Mouse (Mus musculus) lung, embryonic 16.5 days (tissue): Measurements from ENCODE around the gene Gpbp1. TPM values are rescaled to one million over a fixed set of nuclear protein-coding genes. Genes with fewer than 3 reads are reported as not detected.

Experiments
- ATAC-seq: fragments of 200-750 bp; cut with Nextera tagmentation; 2 replicates; pipeline ENCODE4 v1.8.0; 2017; ENCODE audit warnings: low read depth, mild to moderate bottlenecking, moderate library complexity
- H3K27ac ChIP-seq: fragments of 300-500 bp; sonication (generic); 2 replicates; pipeline ENCODE4 v1.5.1; 2014; ENCODE audit warnings: mild to moderate bottlenecking, control low read depth, low read length
- H3K27me3 ChIP-seq: fragments of 300-500 bp; sonication (generic); 2 replicates; pipeline ENCODE4 v1.6.1; 2014; ENCODE audit warnings: low read depth, low read length, mixed read lengths; ENCODE audit not compliant: control insufficient read depth, insufficient read depth
- H3K36me3 ChIP-seq: fragments of 300-500 bp; sonication (generic); 2 replicates; pipeline ENCODE4 v1.6.1; 2014; ENCODE audit warnings: low read length; ENCODE audit not compliant: control insufficient read depth, insufficient read depth
- H3K4me1 ChIP-seq: fragments of 300-500 bp; sonication (generic); replicated peaks from 2 replicates; pipeline ENCODE4 v1.6.1; 2014; ENCODE audit warnings: low read length, mixed read lengths; ENCODE audit not compliant: control insufficient read depth, insufficient read depth
- H3K4me2 ChIP-seq: fragments of 300-500 bp; sonication (generic); 2 replicates; pipeline ENCODE4 v1.6.1; 2014; ENCODE audit warnings: low read depth, low read length, control low read depth
- H3K4me3 ChIP-seq: fragments of 300-500 bp; sonication (generic); 2 replicates; pipeline ENCODE4 v1.5.1; 2014; ENCODE audit warnings: mild to moderate bottlenecking, low read length, control low read depth
- H3K9ac ChIP-seq: fragments of 300-500 bp; sonication (generic); 2 replicates; pipeline ENCODE4 v1.6.1; 2014; ENCODE audit warnings: low read length, control low read depth
- H3K9me3 ChIP-seq: fragments of 300-500 bp; sonication (generic); 2 replicates; pipeline ENCODE4 v1.6.1; 2016; ENCODE audit warnings: low read length; ENCODE audit not compliant: control insufficient read depth
- WGBS: fragments of 180-500 bp; shearing (Covaris S2); extraction: QIAGEN DNeasy Blood & Tissue Kit; methylation state at CpG from one replicate; pipeline ENCODE4 v1.1.7; 2014; 5-methylcytosine and 5-hydroxymethylcytosine counted together
- polyA plus RNA-seq: library from polyadenylated mRNA; unstranded; fragments of >200 nt; fragmentation: Nextera tagmentation; extraction: Ambion mirVana; gene quantifications from 2 replicates; pipeline ENCODE4 v1.2.1, GENCODE M21; 2015

Gene Gpbp1
- polyA plus RNA-seq, 1 experiment from 2014 or later: 88.7 TPM

DNA sequence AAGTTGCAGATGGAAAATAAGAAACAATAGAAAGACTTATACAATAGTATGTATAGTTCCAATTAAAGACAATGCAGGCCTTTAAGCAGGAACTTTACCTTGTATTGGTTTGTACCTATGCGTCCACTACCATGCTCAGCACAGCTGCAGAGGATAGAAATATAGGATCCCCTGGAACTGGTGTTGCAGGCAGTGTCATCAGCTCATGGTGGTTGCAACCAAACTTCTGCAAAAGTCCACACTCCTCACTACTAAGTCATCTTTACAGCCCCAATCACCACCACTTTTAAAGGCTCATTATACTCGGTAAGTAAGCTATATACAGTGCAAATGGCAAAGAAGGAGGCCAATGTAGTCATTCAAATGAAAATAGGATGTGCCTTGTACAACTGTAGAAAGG, 12.2 kb downstream of the Gpbp1 start:
- ATAC-seq: no peak
- no peaks in the 10 kb centered on the region for H3K27me3 ChIP-seq
- H3K9me3 ChIP-seq: no peaks in the 10 kb centered on the region
- H3K27ac ChIP-seq: no peak overlapping the region
- H3K4me3 ChIP-seq: no peak overlapping the region
- H3K36me3 ChIP-seq: 0 out of 2 replicates have a peak, but pooled peaks cover 4% of the 10 kb centered on the region
- H3K4me1 ChIP-seq: peaks cover 9% of the 10 kb centered on the region
- no peak overlapping the region for H3K9ac ChIP-seq
- H3K4me2 ChIP-seq: no peak overlapping the region
- WGBS: 84% methylated on average over 2 of the region's 2 CpGs

DNA sequence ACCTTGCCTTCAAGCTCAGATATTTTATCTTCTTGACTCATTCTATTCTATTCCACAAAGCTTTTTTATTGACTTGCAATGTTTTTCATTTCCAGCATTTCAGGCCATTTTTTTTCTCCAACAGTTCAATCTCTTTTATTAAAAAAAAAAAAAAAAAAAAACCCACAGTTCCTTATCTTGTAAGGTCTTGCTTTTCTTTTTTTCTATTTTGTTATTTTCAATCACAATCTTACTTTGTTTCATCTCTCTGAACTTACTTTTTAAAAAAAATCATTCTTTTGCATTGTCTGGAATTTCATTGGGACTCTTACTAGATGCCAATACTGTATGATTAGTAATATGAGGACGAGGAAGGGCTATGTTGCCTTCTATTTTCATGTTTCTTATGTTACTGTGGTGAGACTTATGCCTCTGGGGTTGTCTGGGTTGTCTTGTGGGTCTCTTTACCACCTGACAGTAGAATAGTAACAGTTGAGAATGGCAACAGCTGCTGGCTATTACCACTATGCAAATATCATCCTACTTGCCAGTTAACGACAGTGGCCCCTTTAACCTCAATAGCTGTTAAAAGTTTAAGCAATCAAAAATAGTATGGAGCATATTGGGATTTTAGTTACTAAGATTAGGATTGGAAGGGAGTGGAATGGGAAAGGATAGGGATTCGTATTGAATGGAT, 19.2 kb downstream of the Gpbp1 start:
- Histone ChIP-seq H3K27ac (no peak overlapping the region), H3K9ac (no peak overlapping the region), H3K4me1 (peaks cover 9% of the 10 kb centered on the region), H3K27me3 (no peaks in the 10 kb centered on the region), H3K36me3 (peaks cover 8% of the 10 kb centered on the region), H3K4me2 (no peak overlapping the region), H3K9me3 (no peaks in the 10 kb centered on the region; the same call in 1 of the 2 replicates), H3K4me3 (no peak overlapping the region)
- no peak for ATAC-seq
- 73% methylated on average over 3 of the region's 3 CpGs for WGBS

DNA sequence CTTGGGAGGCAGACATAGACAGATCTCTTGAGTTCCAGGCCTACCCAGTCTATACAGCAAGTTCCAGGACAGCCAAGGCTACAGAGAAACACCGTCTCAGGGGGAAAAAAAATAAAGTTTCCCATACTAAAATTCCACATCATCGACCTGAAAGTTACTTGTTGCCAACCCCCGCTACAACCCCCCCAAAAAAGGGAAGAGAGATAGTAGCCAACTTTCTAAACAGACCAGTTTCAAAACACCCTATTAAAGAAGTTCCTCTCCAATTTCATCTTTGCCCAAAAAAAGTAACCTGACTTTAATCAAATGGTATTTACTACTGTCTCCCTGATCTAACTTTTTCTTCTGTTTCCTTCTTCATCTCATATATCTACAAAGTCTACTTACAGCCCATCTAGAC, 22.6 kb downstream of the Gpbp1 start:
- Histone ChIP-seq H3K27me3 (no peaks in the 10 kb centered on the region), H3K36me3 (peaks cover 13% of the 10 kb centered on the region), H3K9ac (no peak overlapping the region), H3K4me1 (no peaks in the 10 kb centered on the region), H3K4me3 (no peak overlapping the region), H3K27ac (no peak overlapping the region), H3K4me2 (no peak overlapping the region), H3K9me3 (no peaks in the 10 kb centered on the region; the same call in 1 of the 2 replicates)
- 85% methylated on average over 3 of the region's 3 CpGs for WGBS
- ATAC-seq: no peak

DNA sequence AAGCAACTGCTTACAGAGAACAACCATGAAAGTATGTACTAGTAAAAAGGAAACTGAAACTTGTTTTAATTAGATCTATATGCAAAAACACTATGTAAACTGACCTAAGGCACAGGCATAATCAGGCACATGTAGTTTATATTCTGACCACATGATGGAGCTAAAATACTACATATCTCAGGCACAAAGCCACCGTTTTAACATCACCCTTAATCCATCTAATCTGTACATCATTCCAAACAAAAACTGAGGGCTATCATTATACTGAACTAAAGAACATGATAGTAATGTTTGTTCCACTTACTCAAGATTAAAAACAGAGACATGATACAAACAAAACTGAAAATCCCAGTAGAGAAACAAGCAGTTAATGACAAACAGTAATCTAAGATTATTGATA, 28.5 kb downstream of the Gpbp1 start:
- H3K9ac ChIP-seq: no peak overlapping the region
- peaks cover 9% of the 10 kb centered on the region for H3K36me3 ChIP-seq
- no peaks in the 10 kb centered on the region for H3K4me1 ChIP-seq
- H3K27me3 ChIP-seq: no peaks in the 10 kb centered on the region
- no peak overlapping the region for H3K27ac ChIP-seq
- no peaks in the 10 kb centered on the region for H3K9me3 ChIP-seq
- H3K4me3 ChIP-seq: no peak overlapping the region
- WGBS: 2% methylated on average over 1 of the region's 1 CpGs
- peak; percentile 41; the same call in 1 of the 2 replicates for ATAC-seq
- no peak overlapping the region for H3K4me2 ChIP-seq

DNA sequence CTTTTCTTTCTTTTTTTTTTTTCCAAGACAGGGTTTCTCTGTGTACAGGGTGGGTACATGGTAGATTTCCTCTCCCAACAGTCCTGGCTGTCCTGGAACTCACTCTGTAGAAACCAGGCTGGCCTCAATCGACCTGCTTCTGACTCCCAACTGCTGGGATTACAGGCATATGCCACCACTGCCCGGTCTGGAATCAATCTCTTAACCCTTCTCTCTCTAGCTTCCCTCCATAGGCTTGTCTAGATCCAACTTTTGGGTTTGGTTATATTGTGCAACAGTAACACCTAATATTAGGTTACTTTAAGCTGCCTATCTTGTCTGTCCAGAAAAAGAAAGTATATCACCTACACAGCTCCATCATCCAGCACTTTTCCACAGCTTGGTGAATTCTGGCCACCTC, 33.1 kb downstream of the Gpbp1 start:
- Histone ChIP-seq H3K9ac (no peak overlapping the region), H3K27me3 (no peaks in the 10 kb centered on the region), H3K36me3 (peaks cover 3% of the 10 kb centered on the region), H3K4me1 (no peaks in the 10 kb centered on the region), H3K9me3 (no peaks in the 10 kb centered on the region), H3K4me3 (no peak overlapping the region), H3K4me2 (no peak overlapping the region), H3K27ac (no peak overlapping the region)
- 65% methylated on average over 2 of the region's 2 CpGs for WGBS
- no peak for ATAC-seq

DNA sequence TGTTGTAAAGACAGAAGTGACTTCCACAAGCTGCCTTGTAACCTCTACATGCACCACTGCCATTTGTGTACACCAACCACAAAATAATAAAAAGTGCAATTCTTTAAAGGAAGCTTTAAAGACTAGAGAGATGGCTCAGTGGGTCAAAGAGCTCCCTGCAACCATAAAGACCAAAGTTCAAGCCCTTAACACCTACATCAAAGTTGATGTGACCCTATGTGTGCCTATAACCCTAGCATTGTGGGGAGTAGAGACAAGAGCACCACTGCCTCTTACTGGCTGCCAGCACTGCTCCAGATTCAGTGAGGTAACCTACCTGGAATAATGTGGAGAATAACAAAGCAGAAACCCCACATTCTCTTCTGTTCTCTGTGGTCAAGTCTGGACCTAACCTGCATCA, 45.6 kb downstream of the Gpbp1 start:
- Histone ChIP-seq H3K36me3 (peaks cover 9% of the 10 kb centered on the region), H3K4me3 (no peak overlapping the region), H3K4me1 (no peaks in the 10 kb centered on the region), H3K27me3 (no peaks in the 10 kb centered on the region), H3K9me3 (no peaks in the 10 kb centered on the region), H3K4me2 (no peak overlapping the region), H3K27ac (no peak overlapping the region), H3K9ac (no peak overlapping the region)
- ATAC-seq: no peak

DNA sequence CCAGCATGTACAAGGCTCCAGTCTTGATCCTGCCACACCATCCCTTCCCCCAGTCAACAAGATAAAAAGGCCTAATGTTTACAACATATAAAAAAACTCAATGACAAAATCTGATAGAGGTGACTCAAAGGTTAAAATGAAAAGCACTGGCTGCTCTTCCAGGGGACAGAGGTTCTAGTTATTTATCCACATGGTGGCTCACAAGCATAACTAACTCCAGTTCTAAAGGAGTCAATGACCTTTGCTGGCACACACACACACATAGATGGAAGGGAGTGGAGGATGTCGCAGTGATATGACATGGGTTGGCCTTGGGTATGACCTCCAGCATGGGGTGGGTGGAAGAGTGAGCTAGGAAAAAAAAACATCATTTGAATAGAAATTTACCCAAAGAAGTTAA, 58.7 kb downstream of the Gpbp1 start:
- no peak for ATAC-seq
- Histone ChIP-seq H3K27ac (no peak overlapping the region), H3K4me1 (no peaks in the 10 kb centered on the region), H3K4me3 (no peak overlapping the region), H3K9me3 (no peaks in the 10 kb centered on the region), H3K9ac (no peak overlapping the region), H3K27me3 (no peaks in the 10 kb centered on the region), H3K36me3 (peaks cover 18% of the 10 kb centered on the region), H3K4me2 (no peak overlapping the region)
- WGBS: 86% methylated on average over 1 of the region's 1 CpGs

DNA sequence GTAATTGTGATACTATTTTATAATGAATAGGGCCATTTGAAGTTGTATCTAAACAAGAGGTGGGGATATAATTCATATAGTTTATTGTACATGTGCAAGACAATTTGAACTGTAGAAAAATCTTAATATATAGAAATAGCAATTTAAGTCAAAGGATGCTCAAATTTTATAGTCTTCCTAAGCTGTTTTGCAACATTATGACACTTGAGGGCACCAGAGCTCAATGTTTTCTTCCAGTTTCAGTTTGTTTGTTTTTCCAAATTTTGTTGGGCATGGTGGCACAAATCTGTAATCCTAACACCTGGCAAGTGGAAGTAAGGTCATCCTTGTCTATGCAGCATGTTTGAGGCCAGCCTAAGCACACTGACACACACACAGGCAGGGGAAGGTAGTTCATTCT, 68.6 kb downstream of the Gpbp1 start:
- no peak overlapping the region for H3K9ac ChIP-seq
- no peak overlapping the region for H3K27ac ChIP-seq
- no peak overlapping the region for H3K4me3 ChIP-seq
- H3K9me3 ChIP-seq: no peaks in the 10 kb centered on the region
- H3K36me3 ChIP-seq: no peaks in the 10 kb centered on the region
- no peaks in the 10 kb centered on the region for H3K4me1 ChIP-seq
- no peak for ATAC-seq
- H3K4me2 ChIP-seq: no peak overlapping the region
- no peaks in the 10 kb centered on the region for H3K27me3 ChIP-seq

DNA sequence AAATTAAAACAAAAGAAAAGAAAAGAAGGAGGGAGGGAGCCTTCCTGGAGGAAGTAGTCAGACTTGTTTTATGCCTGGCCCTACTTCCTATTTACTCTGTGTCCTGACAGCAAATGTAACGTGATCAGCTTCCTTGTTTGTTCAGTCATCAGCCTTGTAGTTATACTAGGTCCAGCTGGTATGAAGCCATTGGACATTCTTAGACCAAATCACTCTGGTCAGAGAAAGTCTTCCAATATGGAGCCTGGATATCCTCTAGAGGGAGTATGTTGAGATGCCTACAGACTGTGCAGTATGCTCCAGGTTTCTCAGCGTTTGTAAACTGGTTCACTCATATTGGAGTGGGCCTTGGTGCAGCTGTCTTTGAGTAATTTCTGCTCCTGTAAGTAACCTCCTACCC, 71.8 kb downstream of the Gpbp1 start:
- no peak overlapping the region for H3K9ac ChIP-seq
- H3K4me3 ChIP-seq: no peak overlapping the region
- no peaks in the 10 kb centered on the region for H3K36me3 ChIP-seq
- no peak overlapping the region for H3K27ac ChIP-seq
- no peaks in the 10 kb centered on the region for H3K27me3 ChIP-seq
- peak; percentile 38; the same call in 1 of the 2 replicates for ATAC-seq
- H3K4me2 ChIP-seq: no peak overlapping the region
- 58% methylated on average over 2 of the region's 2 CpGs for WGBS
- no peaks in the 10 kb centered on the region for H3K4me1 ChIP-seq
- no peaks in the 10 kb centered on the region for H3K9me3 ChIP-seq

DNA sequence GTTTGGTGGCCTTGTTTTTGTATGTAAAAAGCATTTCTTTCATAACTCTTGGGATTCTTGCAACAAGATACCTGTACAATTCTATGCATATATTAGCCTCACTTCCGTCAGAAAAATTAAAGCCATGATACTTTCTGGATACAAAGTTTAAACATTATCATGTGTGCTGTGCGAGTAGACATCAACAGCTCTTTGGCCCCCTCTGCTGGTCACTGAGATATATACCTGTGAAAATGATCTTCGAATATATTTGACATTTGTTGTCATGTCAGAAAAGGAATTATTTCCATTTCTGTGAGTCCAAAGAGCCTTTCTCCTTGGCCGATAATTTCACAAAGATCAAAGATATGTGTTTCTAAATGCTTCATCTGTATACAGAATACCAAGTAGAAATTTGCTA, 76.8 kb downstream of the Gpbp1 start:
- Histone ChIP-seq H3K27me3 (no peaks in the 10 kb centered on the region), H3K4me2 (no peak overlapping the region), H3K9me3 (no peaks in the 10 kb centered on the region), H3K4me3 (no peak overlapping the region), H3K36me3 (no peaks in the 10 kb centered on the region), H3K27ac (no peak overlapping the region), H3K9ac (no peak overlapping the region), H3K4me1 (no peaks in the 10 kb centered on the region; the same call in 1 of the 2 replicates)
- 34% methylated on average over 4 of the region's 4 CpGs for WGBS
- no peak for ATAC-seq
